17 mouse cellular contexts compared by ENCODE assay signal in the genomic region with DNA sequence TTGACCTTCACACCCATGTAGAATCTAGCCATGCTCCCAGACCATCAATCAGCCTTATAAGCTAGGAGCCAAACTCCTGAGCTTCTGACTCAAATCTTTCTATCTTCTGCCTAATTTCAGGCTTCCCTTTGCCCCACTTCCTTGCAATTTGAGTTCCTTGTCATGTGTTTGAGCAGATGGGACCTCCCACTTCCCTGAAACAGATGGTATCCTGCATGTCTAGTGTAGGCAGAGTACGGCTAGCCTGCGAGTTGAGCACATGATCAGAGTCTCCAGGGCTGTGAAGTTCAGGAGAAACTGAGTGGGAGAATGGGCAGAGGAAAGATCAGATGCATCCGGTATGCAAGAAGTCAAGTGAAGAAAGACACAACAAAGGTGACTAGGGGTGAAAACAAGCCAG. TPM values are rescaled to one million over a fixed set of nuclear protein-coding genes. Genes with fewer than 3 reads are reported as not detected.
DNase-seq lines count a peak whose midpoint lies in the region; TF ChIP-seq lines count a peak whose summit lies in the region.
"Had no signal": no experiment of that assay in that cellular context is flagged by ENCODE, and none has a peak within 500 bp of the region (broad histone marks: within the 10 kb centered on the region; RNA-seq: fewer than 3 reads in every experiment).

No protein-coding gene starts in this region.

- peak; percentile 53 for DNase-seq in left cerebral cortex, adult 11 months (ENCODE audit: low spot score)
- no peak for DNase-seq in left cerebral cortex, postnatal 4 days
- peak; percentile 88 to 95 for DNase-seq in layer of hippocampus, adult 18-20 months (ENCODE audit: low spot score in 2 of 2)
- peak; percentile 37 to 76 for DNase-seq in left cerebral cortex, adult 2 months (ENCODE audit: extremely low spot score in 1 of 2, low spot score in 2 of 2)
- DNase-seq in right cerebral cortex, postnatal 36 days (ENCODE audit: low spot score in 2 of 2), result peak; percentile 62 to 83
- no peak for DNase-seq in midbrain, embryonic 10.5 days (ENCODE audit: low spot score)
- no peak for DNase-seq in heart, postnatal 25 days (ENCODE audit: low spot score)
- no peak for DNase-seq in thymus, postnatal 25 days
- DNase-seq: cerebellum, adult 11-12 months; heart, postnatal 36 days; lung, adult 18-20 months; midbrain, embryonic 14.5 days; thymus, adult 2 months had no signal

- no peak for TF ChIP-seq CTCF in left cerebral cortex, adult 2 months (IDR thresholded peaks at IDR 0.05)

- H3K9me3 ChIP-seq in midbrain, embryonic 10.5 days (replicated peaks), result no peaks in the 10 kb centered on the region
- H3K9me3 ChIP-seq: kidney, embryonic 15.5 days had no signal

- H3K27ac ChIP-seq in left cerebral cortex, adult 2 months, result peak overlapping the region; percentile 8; the same call in 1 of the 2 replicates
- H3K27ac ChIP-seq in midbrain, embryonic 10.5 days (replicated peaks), result no peak overlapping the region
- H3K27ac ChIP-seq: kidney, embryonic 15.5 days; macrophage had no signal

- WGBS in midbrain, embryonic 10.5 days, result 91% methylated on average over 3 of the region's 3 CpGs

- intact Hi-C loops in left cerebral cortex, postnatal 4 days (cut with DNase I), result no loop called here
- intact Hi-C loops in left cerebral cortex, adult 2 months (cut with DNase I), result loop anchor here (5.0 kb wide), 1 partner anchor 122 kb away; no protein-coding TSS in a partner anchor
- intact Hi-C loops in heart, postnatal 25 days (cut with DNase I), result no loop called here

- no peak overlapping the region for H3K4me3 ChIP-seq in left cerebral cortex, adult 2 months
- H3K4me3 ChIP-seq in midbrain, embryonic 10.5 days, result no peak overlapping the region
- H3K4me3 ChIP-seq: kidney, embryonic 15.5 days had no signal

- H3K36me3 ChIP-seq in midbrain, embryonic 10.5 days, result no peaks in the 10 kb centered on the region
- H3K36me3 ChIP-seq: G1E; kidney, embryonic 15.5 days had no signal

- H3K4me1 ChIP-seq in midbrain, embryonic 10.5 days, result no peaks in the 10 kb centered on the region
- H3K4me1 ChIP-seq: kidney, embryonic 15.5 days had no signal

- no peaks in the 10 kb centered on the region for H3K27me3 ChIP-seq in midbrain, embryonic 10.5 days (ENCODE audit: low read depth, poor library complexity, severe bottlenecking)
- H3K27me3 ChIP-seq: kidney, embryonic 15.5 days had no signal

RNA-seq across cellular contexts. Expression of a gene that starts 24.8 kb away (rescaled TPM):
- 10 to 100 TPM; 71.1 to 80.2 TPM for total RNA-seq in left cerebral cortex, postnatal 4 days (2021)
- total RNA-seq in layer of hippocampus, adult 18-20 months (2021), result 10 to 100 TPM; 17.7 to 18.4 TPM
- 10 to 100 TPM; 35.4 to 45.1 TPM for total RNA-seq in left cerebral cortex, adult 2 months (2021)
- polyA plus RNA-seq in midbrain, embryonic 10.5 days (2016; fragmentation: Nextera tagmentation; extraction: Ambion mirVana), result 1.1 and 1.7 TPM in 2 replicates
- total RNA-seq in heart, postnatal 25 days (2021), result not detected
- total RNA-seq: gastrocnemius, adult 18-20 months; heart, postnatal 36 days had no signal
- polyA plus RNA-seq: G1E, macrophage had no signal

Comparison
In these comparisons a context has a peak if more than half of its experiments do, and no peak if none do; other contexts are left out.
1. DNase-seq: peak in left cerebral cortex, adult 11 months (single experiment), layer of hippocampus, adult 18-20 months (2 of 2), left cerebral cortex, adult 2 months (2 of 2) and right cerebral cortex, postnatal 36 days (2 of 2); none in left cerebral cortex, postnatal 4 days (single experiment), midbrain, embryonic 10.5 days (single experiment), heart, postnatal 25 days (single experiment) and thymus, postnatal 25 days (single experiment).
2. RNA of a gene that starts 24.8 kb away (total RNA-seq): 71.1 to 80.2 TPM in left cerebral cortex, postnatal 4 days, 35.4 to 45.1 TPM in left cerebral cortex, adult 2 months and 17.7 to 18.4 TPM in layer of hippocampus, adult 18-20 months; not detected in heart, postnatal 25 days; every median in the first group is over 10 times any median in the second.